Mouse (Mus musculus): ENCODE measurements at regions not wholly inside any gene's neighbourhood (a gene's known extent, or its start where the extent isn't known, plus 50 kb on each side); places are given as distances from the start of the nearest gene placed in this dataset. TPM values are rescaled to one million over a fixed set of nuclear protein-coding genes. Genes with fewer than 3 reads are reported as not detected.
"Not testable (repeated sequence)": the region's sequence is repeated elsewhere in the genome, so short reads cannot be mapped to it uniquely, and the experiment has no call there.

DNA sequence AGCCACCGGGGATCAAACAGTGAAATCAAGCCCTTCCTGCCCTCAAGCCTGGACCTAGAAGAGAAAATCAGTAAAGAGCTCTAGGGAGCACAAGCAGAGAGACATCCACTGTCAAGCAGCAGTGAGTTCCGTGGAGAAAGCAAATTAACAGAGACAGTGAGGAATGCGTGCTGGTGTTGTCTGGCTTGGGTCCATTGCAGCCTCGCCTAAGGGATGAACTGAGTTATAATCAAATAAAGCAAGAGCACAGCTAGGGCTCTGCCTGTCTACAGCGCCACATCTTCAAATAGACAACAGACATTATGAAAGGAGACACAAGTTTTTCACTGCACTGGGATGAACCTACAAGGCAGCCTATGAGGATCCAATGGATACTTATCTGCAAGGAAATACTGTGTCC, 62.3 kb upstream of the Xcl1 start:
- 29% methylated on average over 5 of the region's 5 CpGs for WGBS
- Histone ChIP-seq H3K9ac (ENCODE audit: low read depth, low read length) (no peak overlapping the region), H3K4me3 (ENCODE audit: low read length) (no peak overlapping the region), H3K27me3 (replicated peaks; ENCODE audit: control insufficient read depth, insufficient read depth, low read length) (no peaks in the 10 kb centered on the region), H3K36me3 (ENCODE audit: control insufficient read depth, insufficient read depth, low read length) (no peaks in the 10 kb centered on the region), H3K27ac (ENCODE audit: low read depth, low read length) (no peak overlapping the region), H3K9me3 (ENCODE audit: control insufficient read depth, low read length) (no peaks in the 10 kb centered on the region), H3K4me2 (ENCODE audit: low read length) (no peak overlapping the region), H3K4me1 (ENCODE audit: control insufficient read depth, insufficient read depth, low read depth, low read length) (no peaks in the 10 kb centered on the region; the same call in 1 of the 2 replicates)
- ATAC-seq: peak; percentile 60

- no peaks in the 10 kb centered on the region for H3K36me3 ChIP-seq (ENCODE audit: control insufficient read depth, insufficient read depth, low read length)
- H3K4me1 ChIP-seq (ENCODE audit: control insufficient read depth, insufficient read depth, low read depth, low read length): no peaks in the 10 kb centered on the region; the same call in 1 of the 2 replicates
- 5% methylated on average over 6 of the region's 6 CpGs for WGBS
- 0 out of 2 replicates have a peak, but pooled peaks have one; percentile 54 for ATAC-seq
- no peak overlapping the region for H3K27ac ChIP-seq (ENCODE audit: low read depth, low read length)
- H3K4me2 ChIP-seq (ENCODE audit: low read length): no peak overlapping the region
- H3K9ac ChIP-seq (ENCODE audit: low read depth, low read length): no peak overlapping the region
- no peaks in the 10 kb centered on the region for H3K9me3 ChIP-seq (ENCODE audit: control insufficient read depth, low read length)
- H3K27me3 ChIP-seq (replicated peaks; ENCODE audit: control insufficient read depth, insufficient read depth, low read length): no peaks in the 10 kb centered on the region
- no peak overlapping the region for H3K4me3 ChIP-seq (ENCODE audit: low read length)
Observed at GRCm38 (mm10) chr1:164994247-164994660, 58.9 kb upstream of the Xcl1 start.

- ATAC-seq; H3K27me3 ChIP-seq (replicated peaks; ENCODE audit: control insufficient read depth, insufficient read depth, low read length): not testable (repeated sequence)
Observed at GRCm38 (mm10) chr1:164993175-164993875, 58.0 kb upstream of the Xcl1 start.

GRCm38 (mm10) chr1:164988982-164989381, 53.7 kb upstream of the Xcl1 start:
- no peaks in the 10 kb centered on the region; the same call in 1 of the 2 replicates for H3K4me1 ChIP-seq (ENCODE audit: control insufficient read depth, insufficient read depth, low read depth, low read length)
- H3K9me3 ChIP-seq (ENCODE audit: control insufficient read depth, low read length): no peaks in the 10 kb centered on the region
- WGBS: 88% methylated on average over 1 of the region's 1 CpGs
- no peak overlapping the region for H3K4me3 ChIP-seq (ENCODE audit: low read length)
- no peak overlapping the region for H3K27ac ChIP-seq (ENCODE audit: low read depth, low read length)
- H3K4me2 ChIP-seq (ENCODE audit: low read length): no peak overlapping the region
- no peak overlapping the region for H3K9ac ChIP-seq (ENCODE audit: low read depth, low read length)
- no peaks in the 10 kb centered on the region for H3K36me3 ChIP-seq (ENCODE audit: control insufficient read depth, insufficient read depth, low read length)
- ATAC-seq: no peak
- H3K27me3 ChIP-seq (replicated peaks; ENCODE audit: control insufficient read depth, insufficient read depth, low read length): no peaks in the 10 kb centered on the region

More at GRCm38 (mm10) chr1:164993175-164993875, 58.0 kb upstream of the Xcl1 start:
- not testable (repeated sequence) for H3K4me3 ChIP-seq (ENCODE audit: low read length); H3K27ac ChIP-seq (ENCODE audit: low read depth, low read length); H3K9ac ChIP-seq (ENCODE audit: low read depth, low read length); H3K36me3 ChIP-seq (ENCODE audit: control insufficient read depth, insufficient read depth, low read length); H3K4me1 ChIP-seq (ENCODE audit: control insufficient read depth, insufficient read depth, low read depth, low read length); H3K4me2 ChIP-seq (ENCODE audit: low read length); H3K9me3 ChIP-seq (ENCODE audit: control insufficient read depth, low read length)

DNA sequence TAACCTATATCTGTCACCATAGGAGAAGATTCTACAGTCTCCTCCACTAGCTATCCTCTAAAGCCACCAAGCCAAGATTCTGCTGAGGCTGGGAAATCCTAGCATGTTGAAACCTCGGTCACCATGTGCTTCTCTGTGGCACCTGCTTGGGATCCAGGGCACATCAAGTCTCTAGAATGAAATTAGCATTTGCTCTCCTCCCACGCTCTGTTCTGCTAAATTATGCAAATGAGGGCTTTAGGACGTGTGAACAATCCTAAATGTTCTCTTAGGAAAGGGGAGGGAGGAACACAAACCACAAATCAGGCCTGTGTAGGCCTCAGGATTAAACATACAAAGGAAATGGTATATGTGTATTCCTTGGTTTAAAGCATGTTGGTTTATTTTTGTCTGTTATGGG, 52.9 kb upstream of the Xcl1 start:
- no peak overlapping the region for H3K4me2 ChIP-seq (ENCODE audit: low read length)
- no peak overlapping the region for H3K4me3 ChIP-seq (ENCODE audit: low read length)
- H3K9me3 ChIP-seq (ENCODE audit: control insufficient read depth, low read length): no peaks in the 10 kb centered on the region
- no peaks in the 10 kb centered on the region for H3K36me3 ChIP-seq (ENCODE audit: control insufficient read depth, insufficient read depth, low read length)
- no peak overlapping the region for H3K27ac ChIP-seq (ENCODE audit: low read depth, low read length)
- 14% methylated on average over 3 of the region's 3 CpGs for WGBS
- H3K4me1 ChIP-seq (ENCODE audit: control insufficient read depth, insufficient read depth, low read depth, low read length): no peaks in the 10 kb centered on the region
- no peaks in the 10 kb centered on the region for H3K27me3 ChIP-seq (replicated peaks; ENCODE audit: control insufficient read depth, insufficient read depth, low read length)
- H3K9ac ChIP-seq (ENCODE audit: low read depth, low read length): no peak overlapping the region
- ATAC-seq: peak; percentile 85

- H3K27me3 ChIP-seq (replicated peaks; ENCODE audit: control insufficient read depth, insufficient read depth, low read length); H3K36me3 ChIP-seq (ENCODE audit: control insufficient read depth, insufficient read depth, low read length); H3K4me2 ChIP-seq (ENCODE audit: low read length); H3K27ac ChIP-seq (ENCODE audit: low read depth, low read length); ATAC-seq; H3K4me3 ChIP-seq (ENCODE audit: low read length); H3K9me3 ChIP-seq (ENCODE audit: control insufficient read depth, low read length); H3K4me1 ChIP-seq (ENCODE audit: control insufficient read depth, insufficient read depth, low read depth, low read length); H3K9ac ChIP-seq (ENCODE audit: low read depth, low read length): not testable (repeated sequence)
- 96% methylated on average over 21 of the region's 21 CpGs for WGBS
Observed at GRCm38 (mm10) chr1:164985521-164985920, 50.2 kb upstream of the Xcl1 start.

Small RNAs in the stretch of these regions (microRNA-seq; reads per million reads assigned to microRNA genes)
- gene Gm26042: not detected

All from hindbrain, embryonic 16.5 days (tissue).